Mouse (Mus musculus): ENCODE measurements around the gene Ccdc124.

Ccdc124 gene

DNA sequence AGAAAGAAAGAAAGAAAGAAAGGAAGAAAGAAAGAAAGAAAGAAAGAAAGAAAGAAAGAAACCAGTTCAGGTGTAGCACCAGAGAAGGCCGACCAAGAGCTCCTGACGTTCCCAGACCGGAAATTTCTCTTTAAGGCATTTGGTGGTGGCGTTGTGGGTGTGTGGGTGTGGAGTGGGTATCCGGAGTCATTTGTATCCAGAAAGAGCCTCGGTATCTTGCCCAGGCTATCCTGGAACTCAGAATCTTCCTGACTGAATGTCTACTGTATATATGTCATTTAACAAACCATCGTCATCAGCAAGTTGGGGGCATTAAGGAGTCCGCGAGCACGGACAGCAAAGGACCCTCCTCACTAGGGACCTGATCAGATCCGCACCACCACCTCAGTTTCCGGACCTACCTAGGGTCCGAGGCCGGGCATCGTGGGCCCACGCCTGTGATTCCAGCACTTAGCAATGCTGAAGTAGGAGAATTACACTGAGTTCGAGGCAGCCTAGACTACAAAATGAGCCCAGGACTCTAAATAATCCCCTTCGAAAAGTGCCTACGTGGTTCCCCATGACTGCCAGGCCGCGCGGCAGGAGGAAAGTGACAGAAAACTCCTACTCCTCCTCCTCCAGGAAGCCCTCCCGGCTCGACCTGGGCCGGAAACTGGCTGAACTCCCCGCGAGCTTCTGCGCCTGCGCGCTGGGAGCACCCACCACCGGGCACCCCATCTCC, 932 bp downstream of the Ccdc124 start:
- DNase-seq (ENCODE audit: extremely low read depth, insufficient read length, low spot score): peak; percentile 49

DNA sequence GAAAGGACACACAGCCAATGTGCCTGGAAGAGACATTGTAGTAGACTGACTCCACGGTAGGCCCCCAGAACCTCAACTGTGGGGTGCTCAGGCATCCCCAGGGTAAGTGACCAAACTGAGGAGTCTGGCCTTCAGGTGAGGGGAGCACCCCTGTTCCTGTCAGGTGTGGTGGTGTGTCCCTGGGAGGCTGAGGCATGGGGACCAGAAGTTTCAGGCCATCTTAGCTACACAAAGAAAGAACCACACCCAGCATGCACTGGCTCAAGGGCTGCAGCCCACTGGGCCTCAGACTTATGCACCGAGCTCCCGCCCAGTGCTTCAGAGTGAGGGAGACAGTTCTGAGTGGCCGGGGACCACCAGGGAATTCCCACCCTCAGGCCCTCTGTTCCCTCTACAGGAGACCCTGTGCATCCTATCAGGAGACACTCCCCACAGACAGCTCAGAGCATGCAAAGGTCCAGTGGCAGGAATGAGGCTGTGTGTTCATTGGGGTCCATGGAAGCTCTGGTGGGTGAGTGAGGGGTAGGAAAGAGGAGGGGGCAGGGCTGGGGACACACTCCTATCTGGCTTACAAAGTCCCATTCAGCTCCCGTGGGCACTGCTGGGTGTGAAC, 2.4 kb downstream of the Ccdc124 start:
- no peak for DNase-seq (ENCODE audit: extremely low read depth, insufficient read length, low spot score)

DNA sequence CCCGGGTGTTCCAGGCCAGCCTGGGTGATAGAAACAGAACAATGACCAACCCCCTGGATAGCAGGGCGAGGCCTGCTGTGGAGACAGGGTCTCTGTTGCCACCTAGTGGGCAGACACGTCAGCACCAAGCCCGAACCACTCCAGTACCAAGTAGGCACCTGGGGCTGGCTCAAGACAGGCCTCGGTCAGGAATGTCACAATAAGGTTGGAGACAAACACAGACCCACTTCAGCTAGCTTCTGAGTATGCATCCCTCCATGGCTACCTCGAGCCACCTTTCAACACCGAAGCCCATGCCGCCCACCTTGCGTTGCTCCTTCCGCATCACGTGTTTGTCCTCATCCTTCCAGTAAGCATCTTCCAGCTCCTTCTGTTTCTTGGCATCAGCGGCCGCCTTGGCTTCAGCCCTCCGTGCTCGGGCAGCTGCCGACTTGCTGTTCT, 4.1 kb downstream of the Ccdc124 start:
- no peak for DNase-seq (ENCODE audit: extremely low read depth, insufficient read length, low spot score)

DNA sequence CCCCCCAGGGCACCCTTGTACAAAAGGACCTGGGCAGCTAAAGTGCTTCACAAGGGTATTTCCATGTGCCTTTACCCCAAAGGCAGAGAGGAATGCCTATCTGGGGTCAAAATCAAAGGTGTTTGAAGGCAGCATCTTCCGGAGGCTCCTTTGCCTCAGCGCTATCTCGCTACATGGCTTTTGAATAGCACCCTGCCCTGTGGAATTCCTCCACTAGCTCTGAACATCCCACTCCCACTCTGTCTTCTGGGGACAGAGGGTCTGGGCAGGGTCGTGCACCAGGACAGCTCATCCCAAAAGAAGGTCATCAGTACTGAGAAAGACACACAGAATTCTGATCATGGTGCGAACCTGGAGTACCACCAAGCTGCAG, 4.5 kb downstream of the Ccdc124 start:
- DNase-seq (ENCODE audit: extremely low read depth, insufficient read length, low spot score): no peak

DNA sequence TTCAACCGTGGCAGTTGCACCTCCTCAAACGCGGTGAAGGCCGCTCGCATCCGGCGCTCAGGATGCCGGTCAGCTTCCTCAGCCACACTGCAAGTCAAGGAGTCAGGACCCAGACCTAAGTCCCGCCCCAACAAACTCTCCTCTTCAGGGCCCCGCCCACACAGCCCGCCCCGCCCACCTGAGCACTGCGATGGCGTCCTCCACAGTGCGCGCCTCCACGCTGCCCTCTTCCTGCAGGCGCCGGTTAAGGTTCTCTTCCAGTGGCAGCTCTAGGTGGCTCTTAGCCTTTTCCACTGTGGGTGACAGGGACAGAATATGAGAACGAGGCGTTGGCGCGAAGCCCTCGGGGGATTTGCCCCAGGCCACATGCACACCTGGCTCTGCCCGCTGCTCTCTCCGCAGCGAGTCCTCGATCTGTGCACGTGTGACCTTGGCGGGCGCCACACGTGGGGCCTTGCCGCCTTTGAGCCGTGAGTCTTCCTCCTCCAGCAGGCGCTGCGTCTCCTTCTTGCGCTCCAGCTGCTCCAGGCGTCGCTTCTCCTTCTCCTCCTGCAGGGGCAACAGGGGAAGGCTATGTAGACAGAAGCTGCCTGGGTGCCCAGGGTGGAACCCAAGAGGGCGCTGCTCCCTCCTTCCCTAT, 5.1 kb downstream of the Ccdc124 start:
- DNase-seq (ENCODE audit: extremely low read depth, insufficient read length, low spot score): no peak

DNA sequence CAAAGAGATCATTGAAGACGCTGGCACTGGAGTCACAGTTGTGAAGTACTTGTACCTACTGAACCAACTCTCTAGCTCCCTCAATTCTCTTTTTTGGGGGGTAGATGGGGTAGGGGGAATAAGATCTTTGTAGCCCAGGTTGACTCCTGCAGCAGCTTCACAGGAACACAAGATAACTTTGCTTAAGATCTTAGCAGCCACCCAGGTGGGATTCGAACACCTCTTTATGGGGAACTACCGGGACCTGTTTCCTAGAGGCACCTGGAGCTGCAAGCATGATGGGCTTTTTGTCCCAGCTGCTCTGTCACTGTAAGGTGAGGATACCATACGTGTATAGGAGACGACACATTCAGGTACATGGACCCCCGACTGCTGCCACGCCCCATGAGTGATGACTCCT, 7.2 kb downstream of the Ccdc124 start:
- DNase-seq (ENCODE audit: extremely low read depth, insufficient read length, low spot score): no peak

DNA sequence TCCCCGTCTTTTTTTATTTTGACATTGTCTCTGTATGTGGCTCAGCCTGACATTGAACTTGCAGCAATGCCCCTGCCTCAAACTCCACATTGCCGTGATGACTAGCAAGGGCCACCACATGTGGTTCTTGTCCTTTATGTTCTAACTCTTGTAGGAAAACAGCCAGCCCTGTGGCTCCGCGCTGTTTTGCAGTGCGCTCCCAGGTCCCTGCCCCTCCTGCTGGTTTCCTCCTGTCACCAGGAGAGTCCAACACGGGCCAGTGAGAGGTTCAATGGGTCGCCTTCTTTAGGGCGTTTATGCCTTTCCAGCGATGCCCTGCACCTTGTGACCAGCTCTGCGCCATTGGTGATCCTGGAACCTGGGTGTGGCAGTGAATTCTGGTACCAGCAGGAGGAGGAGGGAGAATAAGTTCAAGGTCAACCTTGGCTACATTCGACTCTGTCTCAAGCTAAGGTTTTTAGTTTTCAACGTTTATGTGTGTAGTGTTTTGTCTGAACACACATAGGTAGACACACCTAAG, 7.7 kb downstream of the Ccdc124 start:
- DNase-seq (ENCODE audit: extremely low read depth, insufficient read length, low spot score): no peak

DNA sequence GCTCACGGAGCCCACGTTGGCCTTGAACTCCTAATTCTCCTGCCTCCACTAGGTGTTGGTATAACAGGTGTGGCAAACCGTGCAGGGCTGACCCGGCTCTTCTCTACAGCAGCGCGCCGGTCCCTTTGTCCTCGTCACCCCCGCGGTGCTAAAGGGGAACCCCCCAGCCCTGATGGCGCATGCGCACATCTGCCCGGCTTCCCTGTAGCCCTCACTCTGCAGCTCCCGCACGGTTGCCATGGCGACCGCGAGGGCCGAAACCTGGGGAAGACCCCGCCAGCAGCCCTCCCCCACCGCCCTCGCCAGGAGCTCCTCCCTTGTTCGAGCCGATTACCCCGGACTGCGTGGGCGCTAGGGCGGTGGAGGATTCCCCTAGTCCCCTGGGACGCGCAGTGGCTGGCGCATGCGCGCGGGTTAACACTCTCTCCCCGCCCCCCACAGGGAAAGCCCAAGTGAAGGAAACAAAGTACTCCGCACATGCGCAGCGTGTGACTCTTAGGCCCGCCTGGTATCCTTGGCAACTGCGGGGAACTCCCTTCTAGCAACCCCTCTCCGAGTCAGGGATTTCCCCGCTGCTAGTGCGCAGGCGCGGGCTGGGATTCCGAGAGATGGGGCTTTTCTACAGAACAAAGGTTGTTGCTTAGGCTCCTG, 8.3 kb downstream of the Ccdc124 start:
- DNase-seq (ENCODE audit: extremely low read depth, insufficient read length, low spot score): peak; percentile 95

DNA sequence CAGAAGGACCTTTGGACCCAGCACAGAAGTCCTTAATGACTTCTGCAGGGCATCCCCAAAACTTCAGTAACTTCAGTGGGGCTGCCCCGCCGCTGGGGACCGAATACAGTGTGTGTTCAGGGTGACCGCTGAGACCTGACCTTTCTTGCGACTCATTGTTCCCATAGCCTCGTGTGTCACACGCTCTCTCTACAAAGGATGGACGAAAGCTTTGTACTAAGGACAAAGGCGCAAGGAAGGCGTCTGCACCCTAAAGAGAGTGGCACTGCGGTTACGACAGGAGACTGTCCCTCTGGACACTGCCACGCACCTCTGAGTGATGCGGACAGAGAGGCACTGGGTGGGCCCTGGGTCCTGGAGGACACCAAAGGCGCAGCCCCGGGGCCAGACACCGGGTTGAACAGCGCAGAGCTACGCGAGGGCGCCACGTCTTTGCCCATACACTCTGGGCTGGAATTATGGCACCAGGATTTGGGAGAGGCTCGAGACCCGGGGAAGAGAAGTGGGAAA, 9.0 kb downstream of the Ccdc124 start:
- peak; percentile 57 for DNase-seq (ENCODE audit: extremely low read depth, insufficient read length, low spot score)

DNA sequence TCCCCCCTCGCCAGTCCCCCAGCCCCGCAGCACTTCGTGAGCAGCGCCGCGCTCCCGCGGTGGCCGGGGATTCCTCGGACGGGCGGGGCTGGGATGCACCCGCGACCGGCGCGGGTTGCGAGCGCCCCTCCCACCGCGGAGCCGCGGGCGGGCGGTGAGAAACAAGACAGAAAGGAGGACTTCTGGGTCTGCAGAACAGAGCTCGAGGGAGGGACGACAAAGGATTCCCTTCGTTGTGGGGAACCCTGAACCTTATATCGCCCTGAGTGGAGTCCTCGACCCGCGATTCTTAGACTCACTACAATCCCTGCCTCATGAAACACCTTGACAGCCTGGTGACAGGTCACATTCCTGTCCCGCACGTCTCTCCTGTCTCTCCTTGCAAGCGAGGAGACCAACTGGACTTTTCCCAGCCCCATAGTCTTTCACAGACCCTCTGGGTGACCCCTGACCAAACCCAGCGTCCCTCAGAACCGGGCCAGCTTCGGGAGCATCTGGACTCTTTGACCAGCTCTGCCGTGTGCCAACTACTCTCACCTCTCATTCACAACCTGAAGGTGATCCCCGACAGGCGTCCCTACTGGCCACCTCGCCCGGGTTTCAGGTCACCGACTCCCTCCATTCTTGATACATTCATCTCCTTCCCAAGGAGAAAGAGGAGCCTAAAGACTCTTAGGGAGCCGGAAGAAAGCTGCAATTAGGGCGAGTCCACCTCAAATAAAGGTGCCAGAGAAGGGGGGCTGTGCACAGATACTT, 9.6 kb downstream of the Ccdc124 start:
- peak; percentile 54 for DNase-seq (ENCODE audit: extremely low read depth, insufficient read length, low spot score)

DNA sequence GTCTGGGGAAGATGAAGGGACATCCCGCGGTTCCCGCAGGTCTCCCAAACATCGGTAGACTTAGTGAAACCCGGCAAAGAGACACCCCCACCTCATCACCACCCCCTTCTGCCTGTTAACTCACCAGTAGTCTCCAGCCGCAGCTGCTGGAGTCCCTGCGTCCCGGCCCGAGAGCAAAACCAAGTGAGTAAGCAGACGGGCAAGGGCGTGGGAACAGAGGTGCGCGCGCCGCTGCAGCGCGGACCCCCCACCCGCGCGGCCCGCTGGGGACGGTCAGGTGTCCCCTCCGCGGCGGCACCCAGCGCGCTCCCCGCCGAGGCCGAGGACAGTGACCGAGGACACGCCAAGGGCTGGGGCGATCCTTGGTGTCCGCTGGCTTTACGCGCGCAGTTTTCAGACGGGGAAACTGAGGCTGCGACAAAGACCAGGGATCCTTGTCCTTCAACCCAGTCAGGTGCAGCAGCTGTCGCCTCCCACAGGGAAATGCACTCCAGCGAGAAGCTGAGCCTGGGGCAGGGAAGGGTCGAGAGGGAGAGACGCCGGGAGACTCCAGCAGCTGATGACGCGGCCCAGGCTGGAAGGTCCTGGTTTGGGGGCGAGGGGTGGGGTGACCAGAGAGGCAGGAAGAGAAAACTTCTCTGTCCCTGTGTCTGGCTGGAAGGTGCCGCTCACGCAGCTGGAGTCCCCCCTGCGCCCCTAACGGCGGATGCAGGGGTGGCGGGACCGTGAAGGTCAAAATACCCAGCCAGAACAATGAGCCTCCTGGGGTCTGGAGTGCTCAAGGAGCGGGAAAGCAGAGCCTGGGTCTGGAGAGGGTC, 10.7 kb downstream of the Ccdc124 start, which contains the start of gene Kcnn1:
Gene Kcnn1, minus strand, starts transcription at position 435 of the 818 bp plus-strand sequence.
- no peak for DNase-seq (ENCODE audit: extremely low read depth, insufficient read length, low spot score)

DNA sequence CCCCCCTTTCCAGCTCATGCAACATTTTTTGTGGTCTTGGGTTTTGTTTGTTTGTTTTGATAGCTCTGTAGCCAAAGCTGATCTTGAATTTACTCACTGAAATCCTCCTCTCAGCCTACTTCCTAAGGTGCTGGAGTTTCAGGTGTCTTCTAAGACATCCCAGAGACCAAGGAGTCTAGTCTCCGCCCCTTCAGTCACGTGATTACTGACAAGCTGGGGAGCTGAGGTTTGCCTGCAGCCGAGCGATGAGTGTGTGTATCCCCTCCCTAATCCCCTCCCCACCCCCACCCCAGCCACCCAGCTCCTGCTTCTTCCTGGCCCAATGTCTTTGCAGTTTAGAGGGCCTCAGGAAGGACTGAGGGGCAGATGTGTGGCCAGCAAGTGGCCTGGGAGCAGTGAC, 16.2 kb downstream of the Ccdc124 start:
- DNase-seq (ENCODE audit: extremely low read depth, insufficient read length, low spot score): no peak

DNA sequence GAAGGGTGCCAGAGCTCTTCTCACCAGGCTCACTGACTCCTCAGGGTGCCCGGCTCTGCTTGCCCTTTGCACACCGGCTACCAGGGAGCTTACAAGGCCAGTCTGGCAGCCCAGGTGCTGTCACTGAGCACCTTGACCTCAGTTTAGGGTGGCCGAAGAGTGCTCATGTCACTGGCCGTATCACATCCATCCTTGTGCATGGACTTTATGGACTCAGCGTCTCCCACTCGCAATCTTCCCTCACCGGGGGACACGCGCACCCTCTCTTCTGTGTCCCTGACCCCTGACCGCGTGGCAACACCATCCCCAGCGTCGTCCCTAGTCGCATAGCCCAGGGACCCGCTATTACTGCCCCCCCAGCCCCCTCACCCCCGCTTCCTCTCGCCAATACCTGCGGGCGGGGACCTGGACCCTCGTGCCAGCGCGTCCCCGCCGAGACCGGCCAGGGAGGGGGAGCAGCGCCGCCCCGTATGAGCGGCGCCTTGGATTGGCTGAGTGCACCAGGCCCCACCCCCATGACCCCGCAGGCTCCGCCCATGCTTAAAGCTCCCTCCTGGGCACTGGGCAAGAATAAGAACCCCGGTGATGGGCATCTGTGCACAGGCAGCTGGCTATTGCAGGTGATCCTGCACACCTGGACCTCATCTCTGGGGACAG, 17.1 kb downstream of the Ccdc124 start:
- DNase-seq (ENCODE audit: extremely low read depth, insufficient read length, low spot score): no peak

DNA sequence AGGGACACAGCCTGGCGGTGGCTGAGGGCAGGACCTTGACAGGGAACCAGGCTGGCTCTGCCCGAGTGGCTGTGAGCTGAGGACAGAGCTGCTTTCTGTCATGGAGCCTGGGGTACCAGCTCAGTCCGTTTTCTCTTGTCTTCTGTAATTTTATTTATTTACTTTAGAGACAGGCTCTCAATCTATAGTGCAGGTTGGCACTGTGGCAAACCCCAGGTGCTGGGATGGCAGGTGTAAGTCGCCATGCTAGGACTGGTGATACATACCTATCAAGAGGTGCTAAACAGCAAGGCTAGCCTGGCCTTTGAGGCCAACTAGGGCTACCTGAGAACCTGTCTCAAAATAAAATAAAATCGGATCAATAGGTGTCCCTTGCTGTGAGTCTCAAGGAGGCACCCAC, 17.7 kb downstream of the Ccdc124 start:
- DNase-seq (ENCODE audit: extremely low read depth, insufficient read length, low spot score): no peak

DNA sequence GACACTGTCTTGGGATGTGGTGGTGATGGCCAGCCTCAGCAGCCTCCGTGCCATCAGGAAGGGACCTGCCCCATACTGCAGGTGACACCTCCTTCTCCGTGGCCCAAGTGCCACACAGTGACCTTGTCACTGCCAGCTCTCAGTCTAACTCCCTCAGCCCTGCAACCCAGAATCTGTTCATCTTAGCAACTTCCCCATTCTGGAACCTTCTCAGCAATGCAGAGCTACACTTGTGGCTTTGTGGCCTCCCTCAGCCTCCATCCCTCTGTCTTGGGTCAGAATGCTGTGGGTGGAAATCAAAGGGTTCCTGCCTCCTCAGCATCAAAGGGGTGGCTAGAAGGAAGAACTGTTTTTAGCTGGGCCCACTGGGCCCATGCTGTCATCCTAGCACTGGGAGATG, 19.9 kb downstream of the Ccdc124 start:
- DNase-seq (ENCODE audit: extremely low read depth, insufficient read length, low spot score): no peak

DNA sequence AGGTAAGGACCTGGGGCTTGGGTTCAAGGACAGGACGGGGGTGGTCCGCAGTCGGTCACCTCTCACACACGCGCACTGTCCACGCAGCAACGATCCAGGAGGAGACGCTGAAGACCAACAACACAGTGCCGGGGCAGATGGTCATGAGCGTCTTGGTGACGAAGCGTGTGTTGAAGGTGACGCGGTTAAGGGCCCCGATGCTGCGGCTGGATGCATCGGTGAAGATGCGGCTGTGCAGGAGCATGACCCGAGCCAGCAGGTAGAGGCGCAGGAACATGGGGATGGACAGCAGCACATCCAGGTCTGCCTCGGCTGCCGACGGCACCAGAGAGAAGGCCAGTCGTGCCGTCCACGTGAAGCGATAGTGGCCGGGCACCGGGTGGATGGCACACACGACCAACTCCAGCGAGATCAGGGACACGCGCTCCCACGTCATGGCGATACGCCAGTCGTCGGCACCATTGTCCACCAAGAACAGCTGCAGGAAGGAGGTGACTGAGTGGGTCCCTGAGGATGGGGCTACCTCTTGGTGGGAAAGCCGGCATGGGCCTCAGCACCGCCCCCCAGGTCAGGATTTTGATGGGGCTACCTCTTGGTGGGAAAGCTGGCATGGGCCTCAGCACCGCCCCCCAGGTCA, 21.0 kb downstream of the Ccdc124 start:
- no peak for DNase-seq (ENCODE audit: extremely low read depth, insufficient read length, low spot score)

DNA sequence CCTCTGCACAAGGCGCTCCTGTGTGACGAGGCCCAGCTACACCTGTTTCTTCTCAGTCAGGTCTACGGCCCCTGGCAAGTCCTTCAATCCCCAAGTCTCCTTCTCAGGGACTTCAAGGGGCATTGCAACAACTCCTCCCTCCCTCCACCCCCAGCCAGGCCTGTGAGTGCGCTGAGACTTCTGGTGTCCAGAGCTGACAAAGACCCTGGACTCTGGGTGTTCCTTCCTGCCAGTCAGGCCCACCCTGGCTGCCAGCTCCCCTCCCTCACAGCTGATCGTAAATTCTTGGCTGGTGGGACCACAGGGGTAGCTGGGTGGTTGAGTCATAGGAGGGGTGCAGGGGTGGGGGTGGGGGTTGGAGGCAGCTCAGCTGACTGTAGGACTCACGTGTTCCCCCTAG, 21.9 kb downstream of the Ccdc124 start:
- no peak for DNase-seq (ENCODE audit: extremely low read depth, insufficient read length, low spot score)

DNA sequence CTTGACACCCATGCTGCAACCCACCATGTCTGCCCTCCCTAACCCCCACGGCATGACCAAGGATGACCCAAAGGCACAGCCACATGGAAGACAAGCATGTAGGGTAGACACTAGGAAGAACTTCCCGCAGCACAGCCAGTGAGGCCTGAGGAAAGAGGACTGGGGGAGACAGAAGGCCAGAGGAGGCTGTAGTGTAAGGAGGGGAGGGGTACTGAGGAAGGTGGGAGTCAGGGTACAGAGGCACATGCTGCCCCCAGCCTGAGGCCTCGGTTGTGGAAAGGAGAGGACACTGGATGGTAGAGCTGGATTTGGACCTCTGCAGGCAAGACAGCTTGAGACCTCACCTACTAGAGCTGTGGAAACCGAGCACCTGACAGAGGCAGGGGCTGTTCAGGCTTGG, 22.8 kb downstream of the Ccdc124 start:
- DNase-seq (ENCODE audit: extremely low read depth, insufficient read length, low spot score): no peak
